Mouse (Mus musculus) lung, postnatal 0 days (tissue): ENCODE data around the gene Tmem114. TPM values are rescaled to one million over a fixed set of nuclear protein-coding genes. Genes with fewer than 3 reads are reported as not detected.

Experiments
- ATAC-seq: fragments of 200-750 bp; cut with Nextera tagmentation; 2 replicates; pipeline ENCODE4 v1.8.0; 2017; ENCODE audit warnings: moderate library complexity
- DNase-seq: peaks from one replicate; pipeline ENCODE4 v3.0.0-alpha.2; 2016; ENCODE audit warnings: low spot score
- H3K27ac ChIP-seq: fragments of 300-500 bp; sonication (generic); 2 replicates; pipeline ENCODE4 v1.5.1; 2014; ENCODE audit warnings: antibody characterized with exemption, mild to moderate bottlenecking, low read length, mixed read lengths
- H3K27me3 ChIP-seq: fragments of 300-500 bp; sonication (generic); replicated peaks from 2 replicates; pipeline ENCODE4 v1.6.1; 2014; ENCODE audit warnings: low read length, mixed read lengths; ENCODE audit not compliant: insufficient read depth
- H3K36me3 ChIP-seq: fragments of 300-500 bp; sonication (generic); 2 replicates; pipeline ENCODE4 v1.6.1; 2014; ENCODE audit warnings: low read length, mixed read lengths; ENCODE audit not compliant: insufficient read depth
- H3K4me1 ChIP-seq: fragments of 300-500 bp; sonication (generic); 2 replicates; pipeline ENCODE4 v1.6.1; 2014; ENCODE audit warnings: antibody characterized with exemption, low read depth, low read length, mixed read lengths; ENCODE audit not compliant: insufficient read depth
- H3K4me2 ChIP-seq: fragments of 300-500 bp; sonication (generic); replicated peaks from 2 replicates; pipeline ENCODE4 v1.6.1; 2014; ENCODE audit warnings: low read depth, mild to moderate bottlenecking, low read length, moderate library complexity, mixed read lengths
- H3K4me3 ChIP-seq: fragments of 300-500 bp; sonication (generic); 2 replicates; pipeline ENCODE4 v1.5.1; 2014; ENCODE audit warnings: low read depth, low read length
- H3K9ac ChIP-seq: fragments of 300-500 bp; sonication (generic); replicated peaks from 2 replicates; pipeline ENCODE4 v1.6.1; 2014; ENCODE audit warnings: low read depth, mild to moderate bottlenecking
- H3K9me3 ChIP-seq: fragments of 300-500 bp; sonication (generic); 2 replicates; pipeline ENCODE4 v1.6.1; 2016; ENCODE audit warnings: low read length, mixed read lengths
- CTCF ChIP-seq: IDR thresholded peaks from 2 replicates; pipeline ENCODE4 v1.5.1; 2016; ENCODE audit warnings: antibody characterized with exemption, mild to moderate bottlenecking
- EP300 ChIP-seq: IDR thresholded peaks from 2 replicates; pipeline ENCODE4 v1.6.1; 2016; ENCODE audit warnings: antibody characterized with exemption, mild to moderate bottlenecking, control low read depth
- WGBS: fragments of 180-500 bp; shearing (Covaris S2); extraction: QIAGEN DNeasy Blood & Tissue Kit; methylation state at CpG from one replicate; pipeline ENCODE4 v1.1.7; 2014; 5-methylcytosine and 5-hydroxymethylcytosine counted together
- polyA plus RNA-seq: library from polyadenylated mRNA; unstranded; fragments of >200 nt; fragmentation: Nextera tagmentation; extraction: Ambion mirVana; gene quantifications from 2 replicates; pipeline ENCODE4 v1.2.1, GENCODE M21; 2015

Tmem114 gene
- polyA plus RNA-seq, 1 experiment from 2014 or later = not detected

- TF ChIP-seq EP300 = no peak
- no peak for TF ChIP-seq CTCF
- 62% methylated on average over 9 of the region's 9 CpGs for WGBS
Measured at GRCm38 (mm10) chr16:8383396-8383795, 41.5 kb downstream of the Tmem114 start.

GRCm38 (mm10) chr16:8363066-8363465 is 61.9 kb downstream of the Tmem114 start:
- ATAC-seq (no peak), DNase-seq (no peak)
- Histone ChIP-seq H3K9ac (no peak overlapping the region), H3K27me3 (no peaks in the 10 kb centered on the region), H3K4me2 (no peak overlapping the region), H3K36me3 (no peaks in the 10 kb centered on the region), H3K9me3 (no peaks in the 10 kb centered on the region), H3K4me3 (no peak overlapping the region), H3K4me1 (no peaks in the 10 kb centered on the region), H3K27ac (no peak overlapping the region)
- TF ChIP-seq EP300 (no peak), CTCF (no peak)
- 55% methylated on average over 3 of the region's 3 CpGs for WGBS

More at GRCm38 (mm10) chr16:8383396-8383795, 41.5 kb downstream of the Tmem114 start:
- Histone ChIP-seq H3K36me3 (no peaks in the 10 kb centered on the region), H3K27ac (no peak overlapping the region), H3K4me1 (no peaks in the 10 kb centered on the region), H3K27me3 (no peaks in the 10 kb centered on the region), H3K9me3 (no peaks in the 10 kb centered on the region), H3K4me3 (no peak overlapping the region), H3K4me2 (no peak overlapping the region), H3K9ac (no peak overlapping the region)
- DNase-seq = no peak
- no peak for ATAC-seq

Other genes starting within 250 kb of the Tmem114 start
- 8.6 and 11.5 TPM in 2 replicates for gene Mettl22, start 45.7 kb upstream of the Tmem114 start, polyA plus RNA-seq
- 4.2 and 5.2 TPM in 2 replicates for gene Abat, start 88.3 kb upstream of the Tmem114 start, polyA plus RNA-seq
- gene Pmm2, start 212.5 kb upstream of the Tmem114 start, polyA plus RNA-seq = 38.0 and 40.2 TPM in 2 replicates
- gene Tmem186, start 212.6 kb upstream of the Tmem114 start, polyA plus RNA-seq = 8.2 and 8.7 TPM in 2 replicates
- 86.9 and 97.1 TPM in 2 replicates for gene Carhsp1, start 247.0 kb upstream of the Tmem114 start, polyA plus RNA-seq